Mouse (Mus musculus) testis, adult 2 months (tissue): Measurements from ENCODE around the gene Golph3l. TPM values are rescaled to one million over a fixed set of nuclear protein-coding genes. Genes with fewer than 3 reads are reported as not detected.
"Not testable (repeated sequence)": the region's sequence is repeated elsewhere in the genome, so short reads cannot be mapped to it uniquely, and the experiment has no call there.

ENCODE experiments used
- H3K27ac ChIP-seq: fragments of 200-500 bp; 2 replicates; pipeline ENCODE4 v1.5.1; 2012; ENCODE audit warnings: low read depth, low read length; ENCODE audit not compliant: control insufficient read depth, insufficient read depth
- H3K27me3 ChIP-seq: fragments of 200-500 bp; 2 replicates; pipeline ENCODE4 v1.6.1; 2012; ENCODE audit warnings: mild to moderate bottlenecking, low read length, moderate library complexity; ENCODE audit not compliant: control insufficient read depth, insufficient read depth
- H3K36me3 ChIP-seq: fragments of 200-500 bp; 2 replicates; pipeline ENCODE4 v1.6.1; 2012; ENCODE audit warnings: mild to moderate bottlenecking, low read length; ENCODE audit not compliant: control insufficient read depth, insufficient read depth
- H3K4me1 ChIP-seq: fragments of 200-500 bp; 2 replicates; pipeline ENCODE4 v1.6.1; 2012; ENCODE audit warnings: low read length; ENCODE audit not compliant: control insufficient read depth, insufficient read depth
- H3K4me3 ChIP-seq: fragments of 200-500 bp; 2 replicates; pipeline ENCODE4 v1.5.1; 2012; ENCODE audit warnings: low read depth, mild to moderate bottlenecking, low read length, moderate library complexity, mixed read lengths; ENCODE audit not compliant: control insufficient read depth
- CTCF ChIP-seq: fragments of 200-500 bp; IDR thresholded peaks from 2 replicates; pipeline ENCODE4 v1.5.1; 2012; ENCODE audit warnings: low read depth, mild to moderate bottlenecking, inconsistent platforms, low read length, moderate library complexity; ENCODE audit not compliant: control insufficient read depth, insufficient read depth, insufficient replicate concordance
- POLR2A ChIP-seq: fragments of 200-500 bp; IDR thresholded peaks from 2 replicates; pipeline ENCODE4 v1.6.1; 2012; ENCODE audit warnings: low read depth, mild to moderate bottlenecking, inconsistent platforms, low read length, moderate library complexity; ENCODE audit not compliant: control insufficient read depth
- polyA plus RNA-seq: library from polyadenylated mRNA; depleted of rRNA; stranded (reverse); fragments of >200 nt; gene quantifications from 2 replicates; pipeline ENCODE4 v1.2.3, GENCODE M21; 2012; rRNA removed

Golph3l gene
- polyA plus RNA-seq: 6.7 and 7.8 TPM in 2 replicates

DNA sequence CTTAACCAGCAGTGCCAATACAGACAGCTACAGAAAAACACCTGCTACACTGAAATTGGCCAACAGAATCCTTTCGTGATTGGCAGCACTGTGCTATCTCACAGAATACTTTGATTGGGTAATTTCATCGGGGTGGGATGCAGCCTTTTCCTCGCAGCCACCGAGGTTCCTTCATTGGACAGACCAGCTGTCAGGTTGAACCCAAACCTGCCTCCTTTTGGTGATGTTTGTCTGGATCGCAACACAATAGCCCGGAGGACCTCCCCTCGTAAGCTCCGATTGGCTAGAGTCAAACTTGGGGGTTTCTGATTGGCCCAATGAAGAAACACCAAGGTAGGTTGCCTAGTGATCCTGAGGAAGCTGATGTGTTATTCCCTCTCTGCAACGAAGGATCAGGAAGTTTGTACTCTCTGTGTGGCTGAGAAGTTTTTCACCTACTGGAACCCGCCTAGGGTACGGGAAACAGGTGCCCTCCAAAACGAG is at the start of gene Golph3l:
Gene Golph3l (plus strand): TSS at position 331 of the 483 bp plus-strand sequence.
- no peaks in the 10 kb centered on the region for H3K4me1 ChIP-seq
- peak within 1 kb of the TSS; percentile 93 for H3K4me3 ChIP-seq
- TF ChIP-seq CTCF: no peak
- peak; percentile 28; the same call in 1 of the 2 replicates for TF ChIP-seq POLR2A

DNA sequence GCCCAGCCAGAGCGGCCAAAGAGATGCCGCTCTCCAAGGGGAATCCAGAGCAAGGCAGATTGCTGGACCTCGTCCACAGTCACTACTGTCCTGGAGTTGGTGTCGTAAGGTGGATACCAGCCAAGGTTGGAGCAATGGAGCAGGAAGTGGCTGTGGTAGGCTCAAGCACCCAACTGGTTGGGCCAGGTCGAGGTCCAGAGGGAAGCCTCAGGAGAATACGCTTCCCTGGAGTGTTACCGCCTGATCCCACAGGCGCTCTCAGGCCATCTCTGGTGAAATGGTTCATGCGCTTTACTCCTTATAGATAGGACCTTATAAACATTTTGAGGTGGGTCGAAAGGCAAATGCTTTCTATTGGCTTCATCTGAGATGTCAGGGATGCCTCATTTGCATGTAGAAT is 49.8 kb upstream of the Golph3l start:
- Histone ChIP-seq H3K4me3 (no peak overlapping the region), H3K27me3 (no peaks in the 10 kb centered on the region), H3K27ac (no peak overlapping the region), H3K36me3 (no peaks in the 10 kb centered on the region), H3K4me1 (no peaks in the 10 kb centered on the region)
- TF ChIP-seq POLR2A: no peak
- TF ChIP-seq CTCF: no peak

More for the DNA sequence above, at the start of gene Golph3l:
- H3K27ac ChIP-seq: peak within 1 kb of the TSS; percentile 52
- H3K27me3 ChIP-seq: no peaks in the 10 kb centered on the region
- H3K36me3 ChIP-seq: no peaks in the 10 kb centered on the region; the same call in 1 of the 2 replicates

DNA sequence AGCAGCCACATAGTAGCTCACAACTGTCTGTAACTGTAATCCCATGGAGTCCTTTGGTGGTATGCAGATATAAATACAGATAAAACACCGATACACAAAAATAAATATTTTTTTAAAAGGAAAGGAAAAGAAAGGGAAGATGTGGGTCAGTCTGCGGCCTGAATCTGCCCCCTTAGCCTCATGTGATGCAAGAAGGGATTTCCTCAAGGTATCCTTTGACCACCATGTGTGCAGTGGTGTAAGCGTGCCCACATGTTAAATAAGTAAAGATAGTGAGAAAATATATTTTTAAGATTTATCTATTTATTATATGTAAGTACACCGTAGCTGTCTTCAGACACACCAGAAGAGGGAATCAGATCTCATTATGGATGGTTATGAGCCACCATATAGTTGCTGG is 48.9 kb upstream of the Golph3l start:
- Histone ChIP-seq H3K4me3 (no peak overlapping the region), H3K27ac (no peak overlapping the region), H3K4me1 (no peaks in the 10 kb centered on the region), H3K36me3 (no peaks in the 10 kb centered on the region), H3K27me3 (no peaks in the 10 kb centered on the region)
- TF ChIP-seq POLR2A: no peak
- no peak for TF ChIP-seq CTCF

DNA sequence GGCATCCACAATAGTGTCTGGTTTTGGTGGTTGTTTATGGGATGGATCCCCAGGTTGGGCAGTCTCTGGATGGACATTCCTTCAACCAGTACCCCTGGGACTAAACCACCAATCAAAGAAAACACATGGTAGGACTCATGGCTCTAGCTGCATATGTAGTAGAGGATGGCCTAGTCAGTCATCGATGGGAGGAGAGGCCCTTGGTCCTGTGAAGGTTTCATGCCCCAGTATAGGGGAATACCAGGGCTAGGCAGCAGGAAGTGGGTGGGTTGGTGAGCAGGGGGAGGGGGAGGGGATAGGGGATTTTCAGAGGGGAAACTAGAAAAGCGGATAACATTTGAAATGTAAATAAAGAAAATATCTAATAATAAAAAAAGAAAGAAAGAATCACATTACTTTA is 47.5 kb upstream of the Golph3l start:
- H3K27me3 ChIP-seq, H3K4me1 ChIP-seq, H3K4me3 ChIP-seq, H3K36me3 ChIP-seq, H3K27ac ChIP-seq: not testable (repeated sequence)

DNA sequence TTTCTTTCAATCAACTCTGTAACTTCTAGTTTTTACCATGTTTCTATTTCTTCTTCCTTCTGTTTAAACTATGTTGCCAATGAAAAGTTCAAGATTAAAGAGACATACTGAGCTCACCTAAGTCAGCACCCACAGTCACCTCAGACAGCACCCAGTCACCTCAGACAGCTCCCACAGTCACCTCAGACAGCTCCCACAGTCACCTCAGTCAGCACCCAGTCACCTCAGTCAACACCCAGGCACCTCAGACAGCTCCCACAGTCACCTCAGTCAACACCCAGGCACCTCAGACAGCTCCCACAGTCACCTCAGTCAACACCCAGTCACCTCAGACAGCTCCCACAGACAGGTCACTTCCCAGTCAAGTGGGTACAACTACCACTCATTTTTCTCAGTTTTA is 46.6 kb upstream of the Golph3l start:
- H3K4me1 ChIP-seq: no peaks in the 10 kb centered on the region; the same call in 1 of the 2 replicates
- H3K4me3 ChIP-seq: no peak overlapping the region
- TF ChIP-seq POLR2A (no peak), CTCF (no peak)
- H3K27me3 ChIP-seq: no peaks in the 10 kb centered on the region
- H3K36me3 ChIP-seq: no peaks in the 10 kb centered on the region
- no peak overlapping the region for H3K27ac ChIP-seq

DNA sequence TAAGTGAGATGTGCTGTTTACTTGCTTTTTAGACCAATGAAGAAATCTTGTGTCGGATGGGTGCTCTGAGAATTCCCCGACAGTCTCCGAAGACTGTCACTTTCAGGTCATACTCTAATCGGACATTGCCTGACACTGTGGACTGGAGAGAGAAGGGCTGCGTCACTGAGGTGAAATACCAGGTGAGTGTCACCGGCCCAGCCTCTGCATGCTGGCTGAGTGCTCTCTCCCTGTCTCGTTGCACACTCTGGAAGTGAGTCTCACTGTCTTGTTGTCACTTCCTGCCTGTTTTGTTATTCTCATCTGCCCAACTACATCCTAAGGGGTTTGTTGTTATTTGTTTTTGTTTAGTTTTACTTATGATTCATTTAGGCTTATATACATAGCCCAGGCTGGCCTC is 45.8 kb upstream of the Golph3l start:
- Histone ChIP-seq H3K4me1 (no peaks in the 10 kb centered on the region; the same call in 1 of the 2 replicates), H3K27ac (no peak overlapping the region), H3K27me3 (no peaks in the 10 kb centered on the region), H3K4me3 (no peak overlapping the region), H3K36me3 (no peaks in the 10 kb centered on the region)
- TF ChIP-seq CTCF: no peak
- TF ChIP-seq POLR2A: no peak

DNA sequence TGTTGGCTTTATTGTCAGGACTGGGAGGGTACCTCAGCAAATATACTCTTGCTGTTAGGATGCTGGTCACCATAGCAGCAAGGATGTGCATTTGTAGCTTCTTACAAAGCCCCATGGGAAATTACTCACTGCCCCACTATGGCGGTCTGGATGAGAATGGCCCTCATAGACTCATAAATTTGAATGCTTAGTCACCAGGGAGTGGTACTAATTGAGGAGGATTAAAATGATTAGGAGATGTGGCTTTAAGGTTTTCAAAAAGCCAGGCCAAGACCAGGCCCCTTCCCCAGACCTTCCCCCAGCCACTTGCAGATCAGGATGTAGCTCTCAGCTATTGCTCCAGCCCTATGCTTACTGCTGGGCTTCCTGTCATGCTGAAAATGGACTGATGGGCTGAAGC is 38.6 kb upstream of the Golph3l start:
- no peaks in the 10 kb centered on the region for H3K27me3 ChIP-seq
- H3K4me1 ChIP-seq: no peaks in the 10 kb centered on the region; the same call in 1 of the 2 replicates
- H3K27ac ChIP-seq: no peak overlapping the region
- no peak overlapping the region for H3K4me3 ChIP-seq
- no peaks in the 10 kb centered on the region for H3K36me3 ChIP-seq
- TF ChIP-seq POLR2A (no peak), CTCF (no peak)

DNA sequence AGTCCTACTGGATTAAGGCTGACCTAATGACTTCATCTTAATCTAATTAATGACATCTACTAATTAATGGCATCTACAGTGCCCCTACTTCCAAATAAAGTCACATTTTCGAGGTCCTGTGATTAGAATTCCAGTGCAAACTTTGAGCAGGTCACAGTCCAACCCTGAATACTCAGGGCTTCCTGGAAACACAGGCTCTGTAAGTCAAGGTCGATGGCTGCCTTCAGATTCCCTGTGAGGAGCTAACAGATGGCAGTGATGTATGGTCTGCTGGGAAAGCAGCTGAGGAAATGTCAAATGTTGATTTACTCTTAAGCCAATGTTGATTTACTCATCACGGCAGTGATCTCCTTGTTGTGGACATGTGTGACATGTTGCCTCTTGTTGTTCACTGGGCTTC is 34.7 kb upstream of the Golph3l start:
- Histone ChIP-seq H3K4me3 (no peak overlapping the region), H3K27ac (no peak overlapping the region), H3K36me3 (no peaks in the 10 kb centered on the region), H3K27me3 (no peaks in the 10 kb centered on the region), H3K4me1 (peaks cover 2% of the 10 kb centered on the region; the same call in 1 of the 2 replicates)
- no peak for TF ChIP-seq POLR2A
- TF ChIP-seq CTCF: no peak
